Mouse (Mus musculus) midbrain, postnatal 0 days (tissue): ENCODE data around the gene Uaca. TPM values are rescaled to one million over a fixed set of nuclear protein-coding genes. Genes with fewer than 3 reads are reported as not detected.

ENCODE experiments used
- ATAC-seq: fragments of 200-750 bp; cut with Nextera tagmentation; 2 replicates; pipeline ENCODE4 v1.8.0; 2017; ENCODE audit warnings: moderate number of reproducible peaks, mild to moderate bottlenecking, moderate TSS enrichment, moderate library complexity; ENCODE audit not compliant: low FRiP score
- DNase-seq: peaks from one replicate; pipeline ENCODE4 v3.0.0-alpha.2; 2015; ENCODE audit warnings: low spot score
- H3K27ac ChIP-seq: fragments of 300-500 bp; sonication (generic); 2 replicates; pipeline ENCODE4 v1.5.1; 2014; ENCODE audit warnings: low read depth, mild to moderate bottlenecking, low read length, mixed read lengths
- H3K27me3 ChIP-seq: fragments of 300-500 bp; sonication (generic); 2 replicates; pipeline ENCODE4 v1.6.1; 2014; ENCODE audit warnings: low read length, control low read depth, mixed read lengths; ENCODE audit not compliant: insufficient read depth
- H3K36me3 ChIP-seq: fragments of 300-500 bp; sonication (generic); 2 replicates; pipeline ENCODE4 v1.6.1; 2014; ENCODE audit warnings: low read length, control low read depth, mixed read lengths; ENCODE audit not compliant: insufficient read depth
- H3K4me1 ChIP-seq: fragments of 300-500 bp; sonication (generic); 2 replicates; pipeline ENCODE4 v1.6.1; 2014; ENCODE audit warnings: mild to moderate bottlenecking, control low read depth, antibody characterized with exemption, low read length, mixed read lengths; ENCODE audit not compliant: insufficient read depth
- H3K4me2 ChIP-seq: fragments of 300-500 bp; sonication (generic); 2 replicates; pipeline ENCODE4 v1.6.1; 2014; ENCODE audit warnings: low read depth, mild to moderate bottlenecking, low read length, mixed read lengths; ENCODE audit not compliant: poor library complexity, severe bottlenecking
- H3K4me3 ChIP-seq: fragments of 300-500 bp; sonication (generic); 2 replicates; pipeline ENCODE4 v1.5.1; 2014; ENCODE audit warnings: low read depth, mild to moderate bottlenecking, low read length, moderate library complexity
- H3K9ac ChIP-seq: fragments of 300-500 bp; sonication (generic); replicated peaks from 2 replicates; pipeline ENCODE4 v1.6.1; 2014; ENCODE audit warnings: mild to moderate bottlenecking, low read length, moderate library complexity, mixed read lengths; ENCODE audit not compliant: poor library complexity, severe bottlenecking
- H3K9me3 ChIP-seq: fragments of 300-500 bp; sonication (generic); 2 replicates; pipeline ENCODE4 v1.6.1; 2016; ENCODE audit warnings: low read length, control low read depth
- CTCF ChIP-seq: IDR thresholded peaks from 2 replicates; pipeline ENCODE4 v1.5.1; 2016; ENCODE audit warnings: antibody characterized with exemption, mild to moderate bottlenecking
- whole genome bisulfite sequencing: fragments of 180-500 bp; shearing (Covaris S2); extraction: QIAGEN DNeasy Blood & Tissue Kit; methylation state at CpG from one replicate; pipeline ENCODE4 v1.1.7; 2014; 5-methylcytosine and 5-hydroxymethylcytosine counted together
- polyA plus RNA-seq: library from polyadenylated mRNA; unstranded; fragments of >200 nt; fragmentation: Nextera tagmentation; extraction: Ambion mirVana; gene quantifications from 2 replicates; pipeline ENCODE4 v1.2.1, GENCODE M21; 2015
- total RNA-seq: library from RNA; depleted of rRNA; stranded (reverse); fragments of >200 nt; gene quantifications from 2 replicates; pipeline ENCODE4 v1.2.3, GENCODE M21; 2014

Uaca gene
- total and polyA plus RNA-seq, 2 experiments from 2014 or later: 8.9 to 10.8 TPM

- TF ChIP-seq CTCF: no peak
- Histone ChIP-seq H3K9me3 (no peaks in the 10 kb centered on the region), H3K27ac (no peak overlapping the region), H3K27me3 (no peaks in the 10 kb centered on the region), H3K4me1 (no peaks in the 10 kb centered on the region), H3K9ac (no peak overlapping the region), H3K4me3 (no peak overlapping the region), H3K36me3 (no peaks in the 10 kb centered on the region), H3K4me2 (no peak overlapping the region)
- WGBS: 92% methylated on average over 3 of the region's 3 CpGs
- ATAC-seq: no peak
- no peak for DNase-seq
Observed at GRCm38 (mm10) chr9:60913626-60914025, 119.3 kb downstream of the Uaca start.

GRCm38 (mm10) chr9:60919936-60920672 is 125.8 kb downstream of the Uaca start:
- no peaks in the 10 kb centered on the region for H3K27me3 ChIP-seq
- ATAC-seq: no peak

GRCm38 (mm10) chr9:60920673-60921062 is 126.3 kb downstream of the Uaca start:
- Histone ChIP-seq H3K4me3 (no peak overlapping the region), H3K9me3 (no peaks in the 10 kb centered on the region), H3K4me2 (no peak overlapping the region), H3K27ac (no peak overlapping the region), H3K9ac (no peak overlapping the region), H3K4me1 (no peaks in the 10 kb centered on the region), H3K36me3 (no peaks in the 10 kb centered on the region), H3K27me3 (no peaks in the 10 kb centered on the region)
- ATAC-seq (no peak), DNase-seq (no peak)
- WGBS: 73% methylated on average over 10 of the region's 10 CpGs
- TF ChIP-seq CTCF: no peak

More at GRCm38 (mm10) chr9:60919936-60920672, 125.8 kb downstream of the Uaca start:
- Histone ChIP-seq H3K9ac (no peak overlapping the region), H3K4me3 (no peak overlapping the region), H3K9me3 (no peaks in the 10 kb centered on the region), H3K36me3 (no peaks in the 10 kb centered on the region), H3K4me1 (no peaks in the 10 kb centered on the region), H3K4me2 (no peak overlapping the region), H3K27ac (no peak overlapping the region)
- DNase-seq: no peak
- TF ChIP-seq CTCF: no peak
- WGBS: 50% methylated on average over 8 of the region's 8 CpGs

- no peaks in the 10 kb centered on the region for H3K36me3 ChIP-seq
- no peaks in the 10 kb centered on the region for H3K27me3 ChIP-seq
- no peak for ATAC-seq
- H3K27ac ChIP-seq: no peak overlapping the region
- no peaks in the 10 kb centered on the region for H3K4me1 ChIP-seq
- 94% methylated on average over 4 of the region's 4 CpGs for WGBS
- no peak overlapping the region for H3K9ac ChIP-seq
- no peaks in the 10 kb centered on the region for H3K9me3 ChIP-seq
- H3K4me3 ChIP-seq: no peak overlapping the region
- TF ChIP-seq CTCF: no peak
- no peak overlapping the region for H3K4me2 ChIP-seq
- DNase-seq: no peak
Observed at GRCm38 (mm10) chr9:60921287-60921686, 126.9 kb downstream of the Uaca start.

GRCm38 (mm10) chr9:60921831-60922230 is 127.5 kb downstream of the Uaca start:
- H3K4me3 ChIP-seq: no peak overlapping the region
- WGBS: 89% methylated on average over 5 of the region's 5 CpGs
- no peak overlapping the region for H3K9ac ChIP-seq
- DNase-seq (no peak), ATAC-seq (no peak)
- H3K36me3 ChIP-seq: no peaks in the 10 kb centered on the region
- H3K9me3 ChIP-seq: no peaks in the 10 kb centered on the region
- TF ChIP-seq CTCF: no peak
- H3K27ac ChIP-seq: no peak overlapping the region
- no peak overlapping the region for H3K4me2 ChIP-seq
- H3K27me3 ChIP-seq: no peaks in the 10 kb centered on the region
- H3K4me1 ChIP-seq: no peaks in the 10 kb centered on the region

DNA sequence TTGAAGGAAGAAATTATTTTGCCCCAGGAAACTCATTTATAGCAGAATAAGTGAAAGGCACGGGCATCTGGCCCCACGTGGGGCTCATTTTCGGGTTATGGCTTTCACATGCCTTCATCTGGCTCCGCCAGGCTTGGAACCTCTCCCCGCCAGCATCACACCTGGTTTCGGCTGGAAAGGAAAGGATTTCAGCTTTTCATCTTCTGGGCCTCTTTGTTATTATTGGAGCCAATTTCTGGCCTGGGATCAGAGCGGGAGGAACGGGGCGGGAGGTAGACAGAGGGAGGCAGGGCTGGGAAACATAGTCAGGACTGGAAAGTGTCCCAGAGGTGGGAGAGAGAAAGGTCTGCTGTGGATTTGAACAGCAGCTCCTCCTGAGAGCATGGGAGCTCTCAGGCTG is 132.0 kb downstream of the Uaca start:
- no peaks in the 10 kb centered on the region for H3K4me1 ChIP-seq
- TF ChIP-seq CTCF: no peak
- H3K36me3 ChIP-seq: no peaks in the 10 kb centered on the region
- H3K4me2 ChIP-seq: no peak overlapping the region
- no peak overlapping the region for H3K9ac ChIP-seq
- H3K4me3 ChIP-seq: no peak overlapping the region
- 57% methylated on average over 9 of the region's 9 CpGs for WGBS
- no peak overlapping the region for H3K27ac ChIP-seq
- no peaks in the 10 kb centered on the region for H3K9me3 ChIP-seq
- ATAC-seq (no peak), DNase-seq (peak; percentile 11)
- H3K27me3 ChIP-seq: no peaks in the 10 kb centered on the region
